Mouse (Mus musculus): ENCODE results near the gene Mical2. TPM values are rescaled to one million over a fixed set of nuclear protein-coding genes. Genes with fewer than 3 reads are reported as not detected.

Mical2 gene
- polyA plus RNA-seq, 1 experiment = 20.7 TPM

DNA sequence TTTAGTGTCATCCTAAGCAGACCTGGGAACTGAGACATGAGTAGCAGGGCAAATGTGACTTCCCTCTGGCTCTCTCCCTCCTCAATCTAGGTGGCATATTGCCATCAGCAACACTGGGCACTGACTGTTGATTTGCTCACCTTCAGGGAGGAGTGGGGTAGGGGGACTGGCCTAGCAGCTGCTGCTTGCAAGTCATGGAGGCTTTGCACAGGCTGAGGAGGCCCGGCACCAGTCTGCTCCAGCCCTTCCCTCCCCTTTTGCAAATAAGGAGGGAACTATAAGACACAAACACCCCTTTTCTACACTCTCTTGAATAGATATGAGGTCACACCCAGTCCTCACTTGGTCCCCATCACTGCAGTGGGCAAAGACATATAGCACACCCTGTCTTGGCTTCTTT, 120.0 kb downstream of the Mical2 start:
- no peak overlapping the region for H3K27ac ChIP-seq (ENCODE audit: insufficient read depth, low read depth, low read length)
- H3K4me3 ChIP-seq (ENCODE audit: low read depth, low read length) = no peak overlapping the region
- no peaks in the 10 kb centered on the region for H3K27me3 ChIP-seq (ENCODE audit: control insufficient read depth, insufficient read depth, low read length)
- 56% methylated on average over 1 of the region's 1 CpGs for WGBS
- no peaks in the 10 kb centered on the region for H3K4me1 ChIP-seq (ENCODE audit: control insufficient read depth, insufficient read depth, insufficient read length, low read length)
- TF ChIP-seq CTCF (IDR thresholded peaks at IDR 0.05; ENCODE audit: extremely low read depth, insufficient read length, insufficient replicate concordance, low read depth, low read length) (no peak), POLR2A (IDR thresholded peaks at IDR 0.05; ENCODE audit: low read depth, low read length) (no peak)
- peaks cover 43% of the 10 kb centered on the region for H3K36me3 ChIP-seq (ENCODE audit: control insufficient read depth, insufficient read depth, low read length)

DNA sequence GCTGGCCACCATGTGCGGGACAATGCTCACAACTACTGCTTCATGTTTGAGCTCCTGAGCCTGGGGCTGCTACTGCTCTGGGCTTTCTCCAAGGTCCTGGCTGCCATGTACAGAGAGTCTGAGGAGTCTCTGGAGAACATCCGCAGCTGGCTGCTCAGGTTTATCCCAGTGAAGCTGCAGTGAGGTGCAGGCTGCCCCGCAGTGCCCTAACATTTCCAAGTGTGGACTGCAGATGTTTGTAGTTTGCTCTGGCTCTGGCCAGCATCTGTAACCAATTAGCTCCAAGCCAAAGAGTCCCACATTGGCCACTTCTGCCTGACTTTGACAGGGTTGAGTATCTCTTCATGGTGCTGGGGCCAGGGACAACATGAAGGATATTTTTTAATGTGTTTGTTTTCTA, 125.9 kb downstream of the Mical2 start:
- Histone ChIP-seq H3K36me3 (ENCODE audit: control insufficient read depth, insufficient read depth, low read length) (peaks cover 39% of the 10 kb centered on the region), H3K27ac (ENCODE audit: insufficient read depth, low read depth, low read length) (no peak overlapping the region), H3K27me3 (ENCODE audit: control insufficient read depth, insufficient read depth, low read length) (no peaks in the 10 kb centered on the region), H3K4me3 (ENCODE audit: low read depth, low read length) (no peak overlapping the region), H3K4me1 (ENCODE audit: control insufficient read depth, insufficient read depth, insufficient read length, low read length) (peaks cover 3% of the 10 kb centered on the region)
- TF ChIP-seq POLR2A (IDR thresholded peaks at IDR 0.05; ENCODE audit: low read depth, low read length) = no peak
- 96% methylated on average over 3 of the region's 3 CpGs for WGBS

DNA sequence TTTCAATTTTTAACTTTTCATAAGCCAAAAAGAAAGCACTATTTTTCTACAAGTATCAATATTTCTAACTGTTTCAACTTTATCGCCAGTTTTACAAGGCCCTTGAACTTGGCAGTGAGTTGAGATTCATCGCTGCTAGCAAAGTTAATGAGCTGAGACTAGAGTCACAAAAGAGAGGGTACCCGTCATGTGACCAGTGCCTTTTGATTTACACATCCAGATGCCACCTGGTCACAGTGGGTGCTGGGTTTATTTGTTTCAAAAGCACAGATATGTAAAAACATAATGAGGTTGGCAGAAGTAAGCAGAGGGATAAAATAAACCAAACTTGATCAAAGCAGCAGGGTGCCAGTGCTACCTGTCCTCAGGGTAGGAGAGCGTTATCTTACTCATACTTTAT, 126.3 kb downstream of the Mical2 start:
- Histone ChIP-seq H3K4me1 (ENCODE audit: control insufficient read depth, insufficient read depth, insufficient read length, low read length) (peaks cover 3% of the 10 kb centered on the region), H3K36me3 (ENCODE audit: control insufficient read depth, insufficient read depth, low read length) (peaks cover 34% of the 10 kb centered on the region), H3K27me3 (ENCODE audit: control insufficient read depth, insufficient read depth, low read length) (no peaks in the 10 kb centered on the region), H3K4me3 (ENCODE audit: low read depth, low read length) (no peak overlapping the region), H3K27ac (ENCODE audit: insufficient read depth, low read depth, low read length) (no peak overlapping the region)
- 89% methylated on average over 4 of the region's 4 CpGs for WGBS
- TF ChIP-seq CTCF (IDR thresholded peaks at IDR 0.05; ENCODE audit: extremely low read depth, insufficient read length, insufficient replicate concordance, low read depth, low read length) = no peak
- TF ChIP-seq POLR2A (IDR thresholded peaks at IDR 0.05; ENCODE audit: low read depth, low read length) = no peak

DNA sequence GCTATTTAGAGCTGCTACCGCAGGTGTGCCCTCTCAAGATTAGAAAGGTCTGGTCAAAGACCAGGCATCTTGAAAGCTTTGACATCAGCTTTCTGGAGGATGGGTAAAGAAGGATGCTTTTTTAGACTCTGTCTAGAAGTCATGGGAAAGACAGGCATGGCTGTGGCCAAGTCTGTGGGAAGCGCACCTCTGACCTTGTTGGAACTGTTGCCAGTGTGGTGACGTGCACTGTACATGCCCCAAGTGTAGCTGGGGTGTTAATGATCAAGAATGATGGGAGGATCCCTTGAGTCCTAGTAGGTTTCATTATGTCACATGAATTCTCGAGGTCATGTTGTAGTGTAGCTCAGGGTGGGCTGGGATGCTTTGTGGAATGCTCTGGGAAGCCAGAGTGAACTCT, 127.4 kb downstream of the Mical2 start:
- Histone ChIP-seq H3K4me3 (ENCODE audit: low read depth, low read length) (no peak overlapping the region), H3K36me3 (ENCODE audit: control insufficient read depth, insufficient read depth, low read length) (peaks cover 28% of the 10 kb centered on the region), H3K4me1 (ENCODE audit: control insufficient read depth, insufficient read depth, insufficient read length, low read length) (peaks cover 6% of the 10 kb centered on the region), H3K27me3 (ENCODE audit: control insufficient read depth, insufficient read depth, low read length) (no peaks in the 10 kb centered on the region), H3K27ac (ENCODE audit: insufficient read depth, low read depth, low read length) (no peak overlapping the region)
- 73% methylated on average over 4 of the region's 4 CpGs for WGBS
- TF ChIP-seq POLR2A (IDR thresholded peaks at IDR 0.05; ENCODE audit: low read depth, low read length) = no peak
- TF ChIP-seq CTCF (IDR thresholded peaks at IDR 0.05; ENCODE audit: extremely low read depth, insufficient read length, insufficient replicate concordance, low read depth, low read length) = no peak

DNA sequence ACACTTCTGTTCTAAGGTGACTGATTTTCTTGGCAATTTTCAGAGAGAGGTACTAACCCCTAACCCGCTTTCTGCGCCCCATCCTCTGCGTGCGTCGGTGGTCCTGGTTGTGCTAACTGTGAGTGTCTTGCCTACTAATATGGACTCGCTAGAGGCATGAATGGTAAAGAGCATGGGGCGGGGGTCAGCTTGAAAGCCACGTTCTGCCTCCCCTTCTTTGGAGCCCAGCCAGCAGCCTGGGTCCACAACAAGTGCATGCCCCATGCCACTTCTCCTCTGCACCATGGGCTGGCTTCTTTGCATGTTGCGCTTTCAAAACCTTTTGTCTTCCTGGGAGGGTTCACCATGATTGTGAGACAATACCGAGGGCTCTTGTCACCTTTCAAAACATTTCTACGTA, 128.3 kb downstream of the Mical2 start:
- 90% methylated on average over 11 of the region's 11 CpGs for WGBS
- H3K4me1 ChIP-seq (ENCODE audit: control insufficient read depth, insufficient read depth, insufficient read length, low read length) = peaks cover 6% of the 10 kb centered on the region
- H3K27me3 ChIP-seq (ENCODE audit: control insufficient read depth, insufficient read depth, low read length) = no peaks in the 10 kb centered on the region
- H3K36me3 ChIP-seq (ENCODE audit: control insufficient read depth, insufficient read depth, low read length) = peaks cover 24% of the 10 kb centered on the region
- TF ChIP-seq POLR2A (IDR thresholded peaks at IDR 0.05; ENCODE audit: low read depth, low read length) (no peak), CTCF (IDR thresholded peaks at IDR 0.05; ENCODE audit: extremely low read depth, insufficient read length, insufficient replicate concordance, low read depth, low read length) (no peak)
- H3K27ac ChIP-seq (ENCODE audit: insufficient read depth, low read depth, low read length) = no peak overlapping the region
- no peak overlapping the region for H3K4me3 ChIP-seq (ENCODE audit: low read depth, low read length)

DNA sequence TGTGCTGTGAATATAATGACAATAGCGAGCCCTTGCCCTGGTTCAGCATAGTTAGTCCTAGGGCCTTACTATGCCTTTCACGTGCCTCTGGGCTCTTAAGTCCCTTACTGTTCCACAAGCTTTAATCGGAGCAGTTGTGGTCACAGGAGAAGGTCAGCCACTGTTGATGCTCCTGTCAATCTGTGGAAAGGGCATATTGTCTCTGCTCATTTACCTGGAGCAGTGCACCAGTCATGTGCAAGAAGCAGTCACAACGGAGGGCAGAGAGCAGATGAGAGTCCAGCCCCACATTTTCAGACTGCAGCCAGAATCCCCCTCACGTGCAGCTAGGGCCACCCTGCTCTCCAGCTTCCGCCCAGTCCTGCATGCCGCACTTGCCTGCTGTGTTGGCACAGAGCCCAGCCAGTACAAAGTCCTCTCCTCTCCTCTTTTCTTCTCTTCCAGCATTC, 128.9 kb downstream of the Mical2 start:
- TF ChIP-seq CTCF (IDR thresholded peaks at IDR 0.05; ENCODE audit: extremely low read depth, insufficient read length, insufficient replicate concordance, low read depth, low read length) (no peak), POLR2A (IDR thresholded peaks at IDR 0.05; ENCODE audit: low read depth, low read length) (no peak)
- no peak overlapping the region for H3K4me3 ChIP-seq (ENCODE audit: low read depth, low read length)
- H3K4me1 ChIP-seq (ENCODE audit: control insufficient read depth, insufficient read depth, insufficient read length, low read length) = peaks cover 6% of the 10 kb centered on the region
- WGBS = 22% methylated on average over 7 of the region's 7 CpGs
- H3K27me3 ChIP-seq (ENCODE audit: control insufficient read depth, insufficient read depth, low read length) = no peaks in the 10 kb centered on the region
- H3K36me3 ChIP-seq (ENCODE audit: control insufficient read depth, insufficient read depth, low read length) = peaks cover 18% of the 10 kb centered on the region
- H3K27ac ChIP-seq (ENCODE audit: insufficient read depth, low read depth, low read length) = no peak overlapping the region

DNA sequence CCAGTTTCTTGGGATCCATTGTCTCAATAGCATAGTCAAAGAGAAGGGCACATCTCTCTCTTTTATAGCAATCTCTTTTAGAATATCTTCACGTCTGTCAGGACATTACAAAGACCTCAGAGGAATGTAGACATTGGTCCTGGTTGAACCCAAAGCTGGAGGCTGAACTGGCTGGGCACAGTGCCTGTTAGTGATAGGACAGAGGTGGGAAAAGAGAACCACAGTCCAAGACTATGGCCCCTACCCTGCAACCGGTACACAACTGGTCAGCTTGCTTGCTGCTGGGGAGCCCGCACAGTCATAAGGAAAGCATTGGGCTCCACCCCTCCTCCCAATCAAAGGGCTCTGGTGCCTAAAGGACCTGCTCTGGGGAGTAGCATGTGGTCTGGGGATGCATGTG, 133.9 kb downstream of the Mical2 start:
- peaks cover 3% of the 10 kb centered on the region for H3K4me1 ChIP-seq (ENCODE audit: control insufficient read depth, insufficient read depth, insufficient read length, low read length)
- H3K36me3 ChIP-seq (ENCODE audit: control insufficient read depth, insufficient read depth, low read length) = 0 out of 2 replicates have a peak, but pooled peaks cover 2% of the 10 kb centered on the region
- WGBS = 93% methylated on average over 3 of the region's 3 CpGs
- H3K4me3 ChIP-seq (ENCODE audit: low read depth, low read length) = no peak overlapping the region
- H3K27me3 ChIP-seq (ENCODE audit: control insufficient read depth, insufficient read depth, low read length) = no peaks in the 10 kb centered on the region
- no peak overlapping the region for H3K27ac ChIP-seq (ENCODE audit: insufficient read depth, low read depth, low read length)
- TF ChIP-seq POLR2A (IDR thresholded peaks at IDR 0.05; ENCODE audit: low read depth, low read length) (no peak), CTCF (IDR thresholded peaks at IDR 0.05; ENCODE audit: extremely low read depth, insufficient read length, insufficient replicate concordance, low read depth, low read length) (no peak)
